Mouse (Mus musculus) embryonic facial prominence, embryonic 10.5 days (tissue): ENCODE results near the gene Igf2bp1. TPM values are rescaled to one million over a fixed set of nuclear protein-coding genes. Genes with fewer than 3 reads are reported as not detected.
"Not testable (repeated sequence)": the region's sequence is repeated elsewhere in the genome, so short reads cannot be mapped to it uniquely, and the experiment has no call there.

ENCODE experiments used
- DNase-seq: peaks from one replicate; pipeline ENCODE4 v3.0.0-alpha.2; 2017; ENCODE audit warnings: low spot score
- H3K27ac ChIP-seq: fragments of 300-500 bp; sonication (generic); replicated peaks from 2 replicates; pipeline ENCODE4 v1.5.1; 2016; ENCODE audit warnings: mild to moderate bottlenecking
- H3K27me3 ChIP-seq: fragments of 300-500 bp; sonication (generic); replicated peaks from 2 replicates; pipeline ENCODE4 v1.6.1; 2016; ENCODE audit warnings: low read depth, mild to moderate bottlenecking; ENCODE audit not compliant: poor library complexity, severe bottlenecking
- H3K36me3 ChIP-seq: fragments of 300-500 bp; sonication (generic); replicated peaks from 2 replicates; pipeline ENCODE4 v1.6.1; 2016; ENCODE audit warnings: mild to moderate bottlenecking, moderate library complexity
- H3K4me1 ChIP-seq: fragments of 300-500 bp; sonication (generic); 2 replicates; pipeline ENCODE4 v1.6.1; 2016
- H3K4me3 ChIP-seq: fragments of 300-500 bp; sonication (generic); 2 replicates; pipeline ENCODE4 v1.5.1; 2016; ENCODE audit warnings: mild to moderate bottlenecking, moderate library complexity
- H3K9me3 ChIP-seq: fragments of 300-500 bp; sonication (generic); 2 replicates; pipeline ENCODE4 v1.6.1; 2016; ENCODE audit warnings: mild to moderate bottlenecking
- WGBS: fragments of 180-500 bp; shearing (Covaris S2); methylation state at CpG from one replicate; pipeline ENCODE4 v1.1.7; 2016; 5-methylcytosine and 5-hydroxymethylcytosine counted together
- polyA plus RNA-seq: library from polyadenylated mRNA; unstranded; fragments of >200 nt; fragmentation: Nextera tagmentation; extraction: Ambion mirVana; gene quantifications from 2 replicates; pipeline ENCODE4 v1.2.1, GENCODE M21; 2016

The Igf2bp1 gene
- polyA plus RNA-seq, 1 experiment from 2014 or later: 173 TPM

- not testable (repeated sequence) for H3K27ac ChIP-seq, H3K27me3 ChIP-seq, H3K4me1 ChIP-seq, H3K4me3 ChIP-seq, H3K36me3 ChIP-seq, DNase-seq, H3K9me3 ChIP-seq
- WGBS: 88% methylated on average over 10 of the region's 10 CpGs
Measured at GRCm38 (mm10) chr11:95932168-95932567, 73.6 kb downstream of the Igf2bp1 start.

DNA sequence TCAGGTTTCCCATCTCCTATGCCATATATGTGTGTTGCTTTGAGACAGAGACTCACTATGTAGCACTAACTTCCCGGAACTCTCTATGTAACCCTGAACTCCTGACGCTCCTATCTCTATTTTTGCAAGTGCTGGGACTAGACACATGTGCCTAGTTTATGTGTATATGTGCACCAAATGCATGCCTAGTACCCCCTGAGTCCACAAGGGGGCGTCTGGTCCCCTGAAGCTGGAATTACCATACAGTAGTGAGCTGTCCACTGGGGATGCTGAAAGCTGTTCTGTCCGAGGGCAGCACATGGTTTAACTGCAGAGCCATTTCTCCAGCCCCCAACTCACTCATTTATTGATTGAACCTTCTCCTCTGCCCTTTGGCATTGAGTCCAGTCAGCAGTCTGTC is 79.3 kb downstream of the Igf2bp1 start:
- no peak overlapping the region for H3K4me3 ChIP-seq
- H3K4me1 ChIP-seq: peaks cover 4% of the 10 kb centered on the region
- no peak overlapping the region for H3K27ac ChIP-seq
- peaks cover 15% of the 10 kb centered on the region; the same call in 1 of the 2 replicates for H3K9me3 ChIP-seq
- WGBS: 70% methylated on average over 4 of the region's 4 CpGs
- peaks cover 27% of the 10 kb centered on the region for H3K27me3 ChIP-seq
- no peak for DNase-seq
- no peaks in the 10 kb centered on the region for H3K36me3 ChIP-seq

- H3K4me3 ChIP-seq: no peak overlapping the region
- WGBS: 90% methylated on average over 5 of the region's 5 CpGs
- no peaks in the 10 kb centered on the region for H3K36me3 ChIP-seq
- DNase-seq: no peak
- H3K27me3 ChIP-seq: peaks cover 31% of the 10 kb centered on the region
- H3K27ac ChIP-seq: no peak overlapping the region
- H3K4me1 ChIP-seq: peaks cover 4% of the 10 kb centered on the region
- H3K9me3 ChIP-seq: peaks cover 15% of the 10 kb centered on the region; the same call in 1 of the 2 replicates
Measured at GRCm38 (mm10) chr11:95925976-95926375, 79.8 kb downstream of the Igf2bp1 start.

DNA sequence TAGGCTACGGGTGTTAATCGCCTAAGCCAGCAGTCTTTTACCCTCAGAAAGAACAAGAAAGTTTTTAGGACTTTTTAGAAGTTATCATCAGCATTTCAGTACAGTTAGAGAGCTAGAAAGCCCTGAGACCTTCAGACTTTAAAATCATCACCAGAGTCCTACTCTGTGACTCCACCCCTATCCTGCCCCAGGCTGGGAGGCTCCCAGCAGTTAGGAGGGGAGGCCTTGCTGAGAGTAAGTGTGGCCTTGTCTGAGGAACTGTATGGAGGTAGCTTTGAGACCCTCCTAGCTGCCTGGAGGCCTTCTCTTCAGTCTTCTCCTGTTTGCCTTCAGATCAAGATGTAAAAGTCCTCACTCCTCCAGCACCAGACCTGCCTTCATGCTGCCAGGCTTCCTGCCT is 81.5 kb downstream of the Igf2bp1 start:
- Histone ChIP-seq H3K4me3 (no peak overlapping the region), H3K27ac (no peak overlapping the region), H3K27me3 (peaks cover 42% of the 10 kb centered on the region), H3K36me3 (no peaks in the 10 kb centered on the region), H3K4me1 (peaks cover 4% of the 10 kb centered on the region), H3K9me3 (peaks cover 15% of the 10 kb centered on the region; the same call in 1 of the 2 replicates)
- no peak for DNase-seq
- WGBS: 8% methylated on average over 2 of the region's 2 CpGs

DNA sequence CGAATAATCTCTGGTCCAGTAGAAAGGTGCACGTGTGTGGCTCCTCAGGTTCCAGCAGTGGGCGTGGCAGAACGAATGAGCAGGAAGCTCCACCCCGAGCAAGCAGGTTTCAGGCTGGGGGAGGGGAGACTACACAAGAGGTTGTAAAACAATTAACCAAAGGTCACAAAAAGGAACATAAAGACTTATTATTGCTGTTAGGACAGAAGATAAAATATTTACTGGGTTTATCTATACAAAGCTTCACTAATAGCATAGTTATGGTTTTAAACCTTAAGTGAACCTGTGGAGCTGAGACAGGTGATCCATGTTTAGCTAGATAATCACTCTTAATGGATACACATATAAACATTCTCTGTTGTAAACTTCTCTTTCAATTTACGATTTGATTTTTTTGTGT is 82.3 kb downstream of the Igf2bp1 start:
- not testable (repeated sequence) for H3K36me3 ChIP-seq, H3K4me3 ChIP-seq, H3K4me1 ChIP-seq, H3K27ac ChIP-seq, DNase-seq
- H3K9me3 ChIP-seq: peaks cover 15% of the 10 kb centered on the region; the same call in 1 of the 2 replicates
- H3K27me3 ChIP-seq: peaks cover 47% of the 10 kb centered on the region
- under 1% methylated on average over 4 of the region's 6 CpGs for WGBS

DNA sequence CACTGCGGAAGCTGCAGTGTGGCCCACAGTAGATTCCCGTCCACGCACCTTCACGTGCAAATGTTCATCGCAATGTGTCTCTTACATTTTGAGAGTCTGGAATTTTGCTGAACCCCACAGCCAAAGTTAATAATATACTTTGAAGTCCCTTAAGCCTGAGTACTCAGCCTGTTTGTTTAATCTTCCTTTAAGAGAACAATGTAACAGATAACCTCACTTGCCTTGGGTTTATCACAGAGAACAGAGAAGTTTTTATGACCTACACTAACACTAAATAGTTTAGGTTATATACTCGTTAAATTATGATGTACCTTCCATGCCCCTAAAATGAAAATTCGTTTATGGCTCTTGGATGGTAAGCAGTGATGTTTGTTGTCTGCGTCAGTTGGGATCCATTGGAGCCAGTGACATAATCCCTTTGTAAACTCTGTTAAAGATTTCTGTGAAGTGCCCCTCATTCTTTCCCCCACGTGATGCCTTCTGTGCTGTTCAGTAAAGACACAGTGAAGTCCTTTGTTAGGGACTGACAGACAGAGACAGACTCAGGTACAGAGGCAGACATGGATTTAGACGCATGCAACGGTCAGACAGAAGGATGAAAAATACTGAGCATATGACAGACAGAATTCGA is 83.6 kb downstream of the Igf2bp1 start:
- peaks cover 61% of the 10 kb centered on the region for H3K27me3 ChIP-seq
- no peak for DNase-seq
- no peak overlapping the region for H3K27ac ChIP-seq
- H3K36me3 ChIP-seq: no peaks in the 10 kb centered on the region
- H3K4me1 ChIP-seq: peaks cover 4% of the 10 kb centered on the region
- H3K9me3 ChIP-seq: 0 out of 2 replicates have a peak, but pooled peaks cover 8% of the 10 kb centered on the region
- WGBS: 65% methylated on average over 12 of the region's 12 CpGs
- no peak overlapping the region for H3K4me3 ChIP-seq

DNA sequence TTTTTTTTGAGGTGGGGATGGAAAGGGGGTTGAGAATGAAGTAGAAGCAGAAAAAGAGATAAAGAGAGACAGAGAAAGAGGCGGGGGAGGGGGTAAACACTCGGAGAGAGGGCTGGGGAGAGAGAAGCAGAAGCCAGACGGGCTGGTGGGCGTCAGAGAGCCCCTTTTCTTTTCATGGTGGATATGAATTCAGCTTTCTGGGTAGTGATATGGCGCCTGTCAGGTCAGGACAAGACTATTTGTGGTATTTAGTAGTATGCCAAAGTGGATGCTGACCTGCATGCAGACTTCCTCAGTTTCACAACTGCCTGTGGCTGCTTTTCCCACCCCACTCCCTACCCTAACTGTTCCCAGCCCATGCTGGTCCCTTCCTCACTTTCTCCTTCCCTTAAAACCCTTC is 89.3 kb downstream of the Igf2bp1 start:
- peaks cover 90% of the 10 kb centered on the region for H3K27me3 ChIP-seq

DNA sequence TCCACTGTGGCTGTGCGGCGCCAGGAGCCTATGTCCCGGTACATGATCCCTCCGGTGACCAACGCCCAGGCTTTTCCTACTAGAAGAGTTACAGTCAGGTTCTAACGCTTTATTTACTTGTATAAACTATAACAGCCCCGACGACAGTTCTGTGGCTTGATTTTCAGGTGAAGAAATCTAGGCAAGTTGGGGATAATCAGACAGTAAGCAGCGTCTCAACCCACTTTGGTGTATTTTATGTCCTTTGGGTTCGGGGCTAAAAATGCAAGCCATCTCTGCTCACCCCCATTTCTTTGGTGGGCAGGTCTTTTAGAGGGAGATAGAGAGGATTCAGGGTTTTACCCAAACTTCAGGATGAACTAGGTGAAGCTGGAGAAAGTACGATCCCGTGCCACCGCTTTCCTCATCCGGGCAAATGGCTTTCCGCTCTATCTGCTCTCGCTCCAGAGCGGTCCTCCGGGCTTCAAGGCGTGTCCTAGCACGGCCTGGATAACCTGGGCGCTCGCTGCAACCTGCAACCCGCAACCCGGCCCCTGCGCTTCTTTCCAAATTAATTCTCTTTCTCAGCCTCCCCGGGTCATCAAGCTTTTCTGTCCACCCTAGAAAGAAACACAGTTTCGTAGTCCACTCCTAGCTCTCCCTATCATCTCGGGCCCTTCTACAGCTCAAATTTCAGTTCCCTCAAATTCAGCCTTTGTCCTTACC is 90.6 kb downstream of the Igf2bp1 start:
- Histone ChIP-seq H3K27me3 (peaks cover 89% of the 10 kb centered on the region), H3K36me3 (no peaks in the 10 kb centered on the region), H3K4me3 (peak overlapping the region; percentile 45), H3K4me1 (peaks cover 18% of the 10 kb centered on the region), H3K27ac (no peak overlapping the region), H3K9me3 (no peaks in the 10 kb centered on the region)
- WGBS: 1% methylated on average over 28 of the region's 28 CpGs
- peak; percentile 60 for DNase-seq

More for the DNA sequence above, 89.3 kb downstream of the Igf2bp1 start:
- DNase-seq: peak; percentile 17
- Histone ChIP-seq H3K4me3 (no peak overlapping the region), H3K36me3 (no peaks in the 10 kb centered on the region), H3K9me3 (no peaks in the 10 kb centered on the region), H3K27ac (no peak overlapping the region), H3K4me1 (peaks cover 18% of the 10 kb centered on the region)
- 3% methylated on average over 5 of the region's 5 CpGs for WGBS

DNA sequence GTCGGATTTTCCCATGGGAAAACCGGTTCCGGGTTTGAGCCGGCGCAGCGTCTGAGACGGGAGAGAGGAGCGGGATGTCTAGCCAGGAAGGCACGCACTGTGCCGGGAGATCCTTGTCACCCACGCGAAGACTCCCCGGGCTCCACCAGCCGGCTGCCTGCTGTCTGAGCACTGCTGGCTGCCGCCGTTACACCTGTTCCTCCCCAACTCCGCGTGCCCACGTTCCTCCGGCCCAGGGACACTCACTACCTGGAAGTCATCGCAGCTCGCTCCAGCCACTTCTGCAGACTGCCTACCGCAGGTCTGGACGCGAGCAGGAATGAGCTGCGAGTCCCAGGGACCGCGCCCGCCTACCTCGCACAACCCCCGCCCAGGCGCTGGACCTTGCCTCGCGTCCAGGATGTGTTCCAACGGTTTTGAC is 91.2 kb downstream of the Igf2bp1 start, which contains the start of gene B4galnt2:
Gene B4galnt2 (minus strand): TSS at position 321 of the 421 bp plus-strand sequence.
- Histone ChIP-seq H3K9me3 (no peaks in the 10 kb centered on the region), H3K36me3 (no peaks in the 10 kb centered on the region), H3K27me3 (peaks cover 91% of the 10 kb centered on the region), H3K27ac (no peak within 1 kb of the TSS), H3K4me3 (peak within 1 kb of the TSS; percentile 45), H3K4me1 (peaks cover 18% of the 10 kb centered on the region)
- WGBS: under 1% methylated on average over 35 of the region's 35 CpGs
- DNase-seq: peak; percentile 60

DNA sequence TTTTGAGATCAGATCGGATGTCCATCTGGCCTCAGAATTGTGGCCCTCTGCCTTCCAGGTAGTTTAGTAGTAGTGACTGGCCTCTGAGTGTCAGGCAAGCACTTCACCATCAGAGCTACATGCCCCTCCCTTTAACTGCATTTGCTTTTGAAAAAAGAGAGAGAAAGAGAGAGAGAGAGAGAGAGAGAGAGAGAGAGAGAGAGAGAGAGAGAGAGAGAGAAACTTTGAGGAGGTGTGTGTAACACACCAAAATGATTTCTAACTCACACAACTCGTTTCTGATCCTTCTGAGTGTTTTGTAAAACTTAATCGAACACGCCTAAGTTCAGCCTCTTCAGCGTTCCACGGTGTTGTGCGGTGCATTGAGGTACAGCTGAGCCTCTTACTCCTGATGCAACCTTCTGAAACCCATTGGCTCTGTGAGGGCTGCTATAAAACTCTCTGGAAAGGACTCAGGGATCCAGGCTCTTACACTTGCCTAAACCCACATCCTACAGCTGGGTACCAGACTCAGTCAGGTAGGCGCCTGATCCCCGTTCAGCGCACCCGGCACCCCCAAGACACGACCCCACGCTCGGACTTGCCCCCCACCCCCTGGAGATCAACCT is 91.7 kb downstream of the Igf2bp1 start:
- peak overlapping the region; percentile 45 for H3K4me3 ChIP-seq
- no peak for DNase-seq
- H3K27me3 ChIP-seq: peaks cover 93% of the 10 kb centered on the region
- H3K27ac ChIP-seq: no peak overlapping the region
- no peaks in the 10 kb centered on the region for H3K9me3 ChIP-seq
- peaks cover 18% of the 10 kb centered on the region for H3K4me1 ChIP-seq
- no peaks in the 10 kb centered on the region for H3K36me3 ChIP-seq
- WGBS: 2% methylated on average over 14 of the region's 14 CpGs

- 20% methylated on average over 7 of the region's 7 CpGs for WGBS
- peaks cover 18% of the 10 kb centered on the region for H3K4me1 ChIP-seq
- no peak overlapping the region for H3K27ac ChIP-seq
- H3K9me3 ChIP-seq: no peaks in the 10 kb centered on the region
- peaks cover 69% of the 10 kb centered on the region for H3K27me3 ChIP-seq
- H3K4me3 ChIP-seq: no peak overlapping the region
- no peaks in the 10 kb centered on the region for H3K36me3 ChIP-seq
- DNase-seq: no peak
Measured at GRCm38 (mm10) chr11:95911579-95911978, 94.2 kb downstream of the Igf2bp1 start.

DNA sequence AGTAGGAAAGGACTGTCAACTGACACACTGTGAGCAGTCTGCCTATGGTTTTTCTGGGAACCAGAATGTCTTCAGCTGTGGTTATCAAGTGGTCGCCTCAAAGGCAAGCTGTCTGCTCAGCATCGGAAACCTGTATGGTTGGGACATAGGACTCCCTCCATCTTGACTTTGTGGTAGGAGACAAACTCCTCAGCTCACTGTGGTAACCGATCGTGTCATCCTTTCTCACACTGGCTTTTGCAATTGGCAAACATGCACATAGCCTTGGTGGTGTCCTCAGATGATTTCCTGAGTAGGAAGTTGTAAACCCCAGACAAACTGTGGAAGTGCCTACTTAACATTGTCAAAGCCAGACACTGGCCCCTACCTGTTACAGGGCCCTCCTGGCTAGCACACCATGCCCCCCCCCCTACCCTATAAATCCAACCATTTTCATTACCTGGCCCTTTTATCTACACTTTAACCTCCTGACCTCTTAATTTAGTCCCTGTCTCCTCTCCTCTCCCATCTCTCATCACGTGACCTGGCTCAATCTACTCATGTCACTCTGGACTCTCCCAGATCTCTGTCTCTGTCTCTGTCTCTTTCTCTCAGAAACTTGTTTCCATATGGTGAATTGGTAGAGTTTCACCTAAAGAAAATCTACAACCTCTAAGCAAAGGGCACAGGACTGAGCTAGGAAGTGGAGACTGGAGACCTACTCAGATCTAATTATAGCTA is 97.8 kb downstream of the Igf2bp1 start:
- no peak for DNase-seq
- H3K4me3 ChIP-seq: no peak overlapping the region
- H3K9me3 ChIP-seq: no peaks in the 10 kb centered on the region
- peaks cover 33% of the 10 kb centered on the region for H3K27me3 ChIP-seq
- 84% methylated on average over 5 of the region's 5 CpGs for WGBS
- no peaks in the 10 kb centered on the region for H3K4me1 ChIP-seq
- no peaks in the 10 kb centered on the region for H3K36me3 ChIP-seq
- no peak overlapping the region for H3K27ac ChIP-seq
